Mouse (Mus musculus) MEL (cell line): ENCODE measurements around the gene Nr1d2. TPM values are rescaled to one million over a fixed set of nuclear protein-coding genes. Genes with fewer than 3 reads are reported as not detected.
A peak's percentile ranks its signal among the peaks of the same experiment; 100 is the strongest.

Experiments
- DNase-seq: peaks from one replicate; pipeline ENCODE4 v3.0.0; 2011; ENCODE audit warnings: low read depth, low spot score
- H3K27ac ChIP-seq: 2 replicates; pipeline ENCODE4 v1.5.1; 2012; ENCODE audit warnings: low read depth, mild to moderate bottlenecking, control low read depth, low read length, moderate library complexity; ENCODE audit not compliant: control insufficient read depth
- H3K27me3 ChIP-seq, 2 experiments: fragments of 150-350 bp in 1 of 2; sonication (generic) in 1 of 2; 2 replicates each; pipeline ENCODE4 v1.6.1; 2012; ENCODE audit warnings: low read length in 2 of 2, mild to moderate bottlenecking in 2 of 2, improper control_type of control experiment in 1 of 2, moderate library complexity in 1 of 2; ENCODE audit not compliant: insufficient read depth in 2 of 2, control insufficient read depth in 1 of 2
- H3K36me3 ChIP-seq, 2 experiments: 2 replicates each; pipeline ENCODE4 v1.6.1; 2012 to 2014; ENCODE audit warnings: low read length in 2 of 2, improper control_type of control experiment in 1 of 2, inconsistent platforms in 1 of 2, mild to moderate bottlenecking in 1 of 2; ENCODE audit not compliant: insufficient read depth in 2 of 2, control insufficient read depth in 1 of 2
- H3K4me1 ChIP-seq, 2 experiments: fragments of 150-350 bp in 1 of 2; sonication (generic) in 1 of 2; 2 replicates each; pipeline ENCODE4 v1.6.1; 2012; ENCODE audit warnings: low read length in 2 of 2, improper control_type of control experiment in 1 of 2, mild to moderate bottlenecking in 1 of 2; ENCODE audit not compliant: insufficient read depth in 2 of 2, control insufficient read depth in 1 of 2
- H3K4me3 ChIP-seq, 2 experiments: fragments of 150-350 bp in 1 of 2; sonication (generic) in 1 of 2; 2 replicates each; pipeline ENCODE4 v1.5.1; 2012; ENCODE audit warnings: low read depth in 2 of 2, low read length in 2 of 2, mild to moderate bottlenecking in 2 of 2, moderate library complexity in 2 of 2, control low read depth in 1 of 2, improper control_type of control experiment in 1 of 2; ENCODE audit not compliant: control insufficient read depth in 1 of 2, insufficient read depth in 1 of 2
- H3K79me2 ChIP-seq: 2 replicates; pipeline ENCODE4 v1.6.1; 2012; ENCODE audit warnings: mild to moderate bottlenecking, low read length, moderate library complexity; ENCODE audit not compliant: control insufficient read depth, poor library complexity, insufficient read depth
- H3K9ac ChIP-seq: 2 replicates; pipeline ENCODE4 v1.6.1; 2012; ENCODE audit warnings: low read depth, mild to moderate bottlenecking, control low read depth, low read length, moderate library complexity; ENCODE audit not compliant: control insufficient read depth, poor library complexity, severe bottlenecking
- H3K9me3 ChIP-seq: fragments of 150-350 bp; sonication (generic); replicated peaks from 2 replicates; pipeline ENCODE4 v1.6.1; 2012; ENCODE audit warnings: mild to moderate bottlenecking, low read length, improper control_type of control experiment, moderate library complexity; ENCODE audit not compliant: insufficient read depth
- CHD1 ChIP-seq: IDR thresholded peaks from 2 replicates; pipeline ENCODE4 v1.6.1; 2012; ENCODE audit warnings: low read depth, mild to moderate bottlenecking, inconsistent platforms, low read length, improper control_type of control experiment
- CTCF ChIP-seq, 3 experiments: IDR thresholded peaks in 2 of 3; conservative IDR thresholded peaks in 1 of 3; 2 replicates each; pipeline ENCODE4 v1.5.1; 2011 to 2012; ENCODE audit warnings: low read length in 3 of 3, low read depth in 2 of 3, mild to moderate bottlenecking in 2 of 3, improper control_type of control experiment in 1 of 3, inconsistent platforms in 1 of 3, mixed read lengths in 1 of 3, moderate library complexity in 1 of 3; ENCODE audit not compliant: control insufficient read depth in 1 of 3, insufficient read depth in 1 of 3, poor library complexity in 1 of 3, severe bottlenecking in 1 of 3
- ELF1 ChIP-seq: IDR thresholded peaks from 2 replicates; pipeline ENCODE4 v1.6.1; 2014; ENCODE audit warnings: low read depth, mild to moderate bottlenecking, inconsistent platforms, low read length, improper control_type of control experiment, moderate library complexity
- EP300 ChIP-seq, 2 experiments: IDR thresholded peaks; 2 replicates each; pipeline ENCODE4 v1.6.1; 2011; ENCODE audit warnings: improper control_type of control experiment in 2 of 2, low read length in 2 of 2, low read depth in 1 of 2, mild to moderate bottlenecking in 1 of 2
- ETS1 ChIP-seq: IDR thresholded peaks from 2 replicates; pipeline ENCODE4 v1.6.1; 2012; ENCODE audit warnings: low read depth, mild to moderate bottlenecking, inconsistent platforms, low read length, improper control_type of control experiment, moderate library complexity
- GABPA ChIP-seq: IDR thresholded peaks from 2 replicates; pipeline ENCODE4 v1.6.1; 2012; ENCODE audit warnings: low read depth, mild to moderate bottlenecking, inconsistent platforms, low read length, improper control_type of control experiment, moderate library complexity
- GATA1 ChIP-seq: IDR thresholded peaks from 2 replicates; pipeline ENCODE4 v1.6.1; 2011; ENCODE audit warnings: low read depth, low read length, improper control_type of control experiment
- HCFC1 ChIP-seq: IDR thresholded peaks from 2 replicates; pipeline ENCODE4 v1.6.1; 2012; ENCODE audit warnings: low read depth, mild to moderate bottlenecking, inconsistent platforms, low read length, improper control_type of control experiment, moderate library complexity
- JUND ChIP-seq: IDR thresholded peaks from 2 replicates; pipeline ENCODE4 v1.6.1; 2011; ENCODE audit warnings: low read depth, mild to moderate bottlenecking, improper control_type of control experiment, low read length
- MAFK ChIP-seq: IDR thresholded peaks from 2 replicates; pipeline ENCODE4 v1.6.1; 2011; ENCODE audit warnings: low read depth, mild to moderate bottlenecking, low read length, improper control_type of control experiment, borderline replicate concordance
- MAZ ChIP-seq: IDR thresholded peaks from 2 replicates; pipeline ENCODE4 v1.6.1; 2012; ENCODE audit warnings: low read depth, mild to moderate bottlenecking, inconsistent platforms, low read length, improper control_type of control experiment
- MYB ChIP-seq: IDR thresholded peaks from 2 replicates; pipeline ENCODE4 v1.6.1; 2011; ENCODE audit warnings: mild to moderate bottlenecking, low read depth, low read length, improper control_type of control experiment
- NELFE ChIP-seq: IDR thresholded peaks from 2 replicates; pipeline ENCODE4 v1.6.1; 2011; ENCODE audit warnings: low read depth, low read length, improper control_type of control experiment
- NRF1 ChIP-seq: IDR thresholded peaks from 2 replicates; pipeline ENCODE4 v1.6.1; 2014; ENCODE audit warnings: low read depth, mild to moderate bottlenecking, inconsistent platforms, low read length, improper control_type of control experiment, moderate library complexity; ENCODE audit not compliant: poor library complexity, insufficient read depth, severe bottlenecking
- POLR2A ChIP-seq, 2 experiments: IDR thresholded peaks; 2 replicates each; pipeline ENCODE4 v1.6.1; 2011 to 2012; ENCODE audit warnings: low read length in 2 of 2, mild to moderate bottlenecking in 2 of 2, control low read depth in 1 of 2, improper control_type of control experiment in 1 of 2, low read depth in 1 of 2, moderate library complexity in 1 of 2; ENCODE audit not compliant: control insufficient read depth in 1 of 2, insufficient read depth in 1 of 2, poor library complexity in 1 of 2
- RAD21 ChIP-seq: IDR thresholded peaks from 2 replicates; pipeline ENCODE4 v1.6.1; 2011; ENCODE audit warnings: mild to moderate bottlenecking, low read depth, low read length, improper control_type of control experiment
- SIN3A ChIP-seq: IDR thresholded peaks from 2 replicates; pipeline ENCODE4 v1.6.1; 2012; ENCODE audit warnings: low read length, improper control_type of control experiment, inconsistent platforms
- SMC3 ChIP-seq: IDR thresholded peaks from 2 replicates; pipeline ENCODE4 v1.6.1; 2011; ENCODE audit warnings: low read depth, low read length, improper control_type of control experiment
- ZC3H11A ChIP-seq: IDR thresholded peaks from 2 replicates; pipeline ENCODE4 v1.6.1; 2012; ENCODE audit warnings: low read depth, mild to moderate bottlenecking, inconsistent platforms, low read length, improper control_type of control experiment
- ZNF384 ChIP-seq: IDR thresholded peaks from 2 replicates; pipeline ENCODE4 v1.6.1; 2012; ENCODE audit warnings: low read depth, mild to moderate bottlenecking, inconsistent platforms, low read length, improper control_type of control experiment
- polyA plus RNA-seq, 2 experiments: library from polyadenylated mRNA; stranded (reverse) in 1 of 2; unstranded in 1 of 2; fragments of >175 nt in 1 of 2; fragments of >200 nt in 1 of 2; gene quantifications; 2 replicates each; pipeline versions ENCODE4 v1.2.1 to v1.2.4; 2012; ENCODE audit warnings: low replicate concordance in 2 of 2, low read depth in 1 of 2; ENCODE audit not compliant: insufficient read length in 2 of 2, insufficient read depth in 1 of 2, missing spikeins in 1 of 2
- total RNA-seq: library from RNA; depleted of rRNA; stranded (reverse); fragments of 300-350 nt; gene quantifications from 2 replicates; pipeline ENCODE4 v1.2.3, GENCODE M21; 2012

Gene Nr1d2
- total and polyA plus RNA-seq, 3 experiments, result 4.9 to 6.1 TPM; not detected in 1

- no peak overlapping the region for H3K9ac ChIP-seq
- H3K4me3 ChIP-seq, result no peak overlapping the region
- H3K79me2 ChIP-seq, result peaks cover 5% of the 10 kb centered on the region
- H3K27me3 ChIP-seq, result no peaks in the 10 kb centered on the region
- H3K9me3 ChIP-seq, result no peaks in the 10 kb centered on the region
- no peak overlapping the region for H3K27ac ChIP-seq
- peaks cover 0 to 8% of the 10 kb centered on the region in 2 experiments; a peak in 2 of 4 replicates for H3K4me1 ChIP-seq
- peak; percentile 52 for DNase-seq
- peaks cover 11 to 14% of the 10 kb centered on the region in 2 experiments for H3K36me3 ChIP-seq
- TF ChIP-seq CTCF (IDR thresholded peaks at IDR 0.05 in 2 of 3, conservative IDR thresholded peaks at IDR 0.05 in 1 of 3; ENCODE audit: control insufficient read depth in 1 of 3, insufficient read depth in 1 of 3, low read depth in 2 of 3, low read length in 3 of 3, poor library complexity in 1 of 3, severe bottlenecking in 1 of 3) (peak in 2 of 3 experiments; percentile 31 to 42; a peak in 3 of 6 replicates), ZC3H11A (0 out of 2 replicates have a peak, but pooled peaks have one; percentile 10), ELF1 (no peak), HCFC1 (no peak), ZNF384 (0 out of 2 replicates have a peak, but pooled peaks have one; percentile 27), RAD21 (peak; percentile 45), SMC3 (peak; percentile 29; the same call in 1 of the 2 replicates)
Observed at GRCm38 (mm10) chr14:18284581-18284980, 45.7 kb upstream of the Nr1d2 start.

- Histone ChIP-seq H3K27ac (no peak overlapping the region), H3K27me3 (no peaks in the 10 kb centered on the region), H3K4me3 (no peak overlapping the region), H3K9ac (no peak overlapping the region), H3K79me2 (no peaks in the 10 kb centered on the region), H3K36me3 (peaks cover 9 to 16% of the 10 kb centered on the region in 2 experiments), H3K4me1 (peaks cover 0 to 4% of the 10 kb centered on the region in 2 experiments; a peak in 1 of 4 replicates), H3K9me3 (no peaks in the 10 kb centered on the region)
- TF ChIP-seq SMC3 (no peak), HCFC1 (no peak), MYB (no peak), GABPA (no peak), NELFE (no peak), GATA1 (no peak), CHD1 (no peak), ETS1 (no peak), POLR2A (IDR thresholded peaks at IDR 0.05; ENCODE audit: control insufficient read depth in 1 of 2, insufficient read depth in 1 of 2, low read depth in 1 of 2, low read length in 2 of 2, poor library complexity in 1 of 2) (no peak), MAFK (no peak), NRF1 (no peak), CTCF (IDR thresholded peaks at IDR 0.05 in 2 of 3, conservative IDR thresholded peaks at IDR 0.05 in 1 of 3; ENCODE audit: control insufficient read depth in 1 of 3, insufficient read depth in 1 of 3, low read depth in 2 of 3, low read length in 3 of 3, poor library complexity in 1 of 3, severe bottlenecking in 1 of 3) (no peak), EP300 (IDR thresholded peaks at IDR 0.05; ENCODE audit: low read depth in 1 of 2, low read length in 2 of 2) (no peak), RAD21 (no peak), JUND (no peak), SIN3A (no peak), MAZ (no peak), ZC3H11A (no peak)
- DNase-seq, result no peak
Observed at GRCm38 (mm10) chr14:18280375-18280774, 41.4 kb upstream of the Nr1d2 start.
